Mouse (Mus musculus) layer of hippocampus, adult 2 months (tissue): ENCODE data around the gene Hps3. TPM values are rescaled to one million over a fixed set of nuclear protein-coding genes. Genes with fewer than 3 reads are reported as not detected.
"Not testable (repeated sequence)": the region's sequence is repeated elsewhere in the genome, so short reads cannot be mapped to it uniquely, and the experiment has no call there.

Source experiments
- DNase-seq, 2 experiments: peaks; one replicate each; pipeline ENCODE4 v3.0.0; 2022; ENCODE audit warnings: low spot score in 2 of 2
- H3K27ac ChIP-seq: fragments of 200-600 bp; 2 replicates; pipeline ENCODE4 v1.8.1; 2022
- H3K4me3 ChIP-seq: fragments of 200-600 bp; 2 replicates; pipeline ENCODE4 v1.8.1; 2022; ENCODE audit warnings: mild to moderate bottlenecking
- CTCF ChIP-seq: fragments of 200-600 bp; conservative IDR thresholded peaks from 2 replicates; pipeline ENCODE4 v1.8.1; 2022; ENCODE audit warnings: antibody characterized with exemption, mild to moderate bottlenecking, moderate library complexity
- total RNA-seq, 2 experiments: library from RNA; stranded (reverse); gene quantifications; 2 replicates each; pipeline ENCODE4 v1.2.3; 2021

Gene Hps3
- total RNA-seq, 2 experiments from 2014 or later: 19.0 to 22.3 TPM

- no peak for DNase-seq
- no peak for TF ChIP-seq CTCF
- Histone ChIP-seq H3K27ac (peak within 1 kb of the TSS; percentile 58), H3K4me3 (peak within 1 kb of the TSS; percentile 49)
Observed at GRCm38 (mm10) chr3:19956885-19957284, 78.2 kb downstream of the Hps3 start, which contains the start of gene Cp. TSS of gene Cp (plus strand) at chr3:19957054.

DNA sequence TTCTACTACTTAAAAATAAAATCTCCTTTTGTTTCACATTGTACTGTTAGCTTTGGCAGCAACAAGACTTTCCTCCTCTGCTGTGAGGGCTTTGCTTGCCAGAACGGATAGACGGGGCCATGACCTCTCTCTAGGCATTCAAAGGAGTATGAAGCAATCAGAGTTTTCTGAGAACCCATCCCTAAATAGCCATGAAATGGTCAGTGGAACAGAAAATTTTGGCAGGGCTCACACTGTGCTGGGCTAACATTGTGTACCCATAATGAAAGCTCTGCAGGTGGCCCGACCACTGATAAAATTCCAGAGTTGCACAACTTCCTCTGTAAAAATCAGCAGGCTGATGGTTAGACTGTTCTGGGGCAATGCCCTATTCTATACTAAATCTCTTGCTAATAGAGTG, 81.2 kb downstream of the Hps3 start:
- DNase-seq: no peak
- Histone ChIP-seq H3K4me3 (no peak overlapping the region), H3K27ac (peak overlapping the region; percentile 67; the same call in 1 of the 2 replicates)
- no peak for TF ChIP-seq CTCF

DNA sequence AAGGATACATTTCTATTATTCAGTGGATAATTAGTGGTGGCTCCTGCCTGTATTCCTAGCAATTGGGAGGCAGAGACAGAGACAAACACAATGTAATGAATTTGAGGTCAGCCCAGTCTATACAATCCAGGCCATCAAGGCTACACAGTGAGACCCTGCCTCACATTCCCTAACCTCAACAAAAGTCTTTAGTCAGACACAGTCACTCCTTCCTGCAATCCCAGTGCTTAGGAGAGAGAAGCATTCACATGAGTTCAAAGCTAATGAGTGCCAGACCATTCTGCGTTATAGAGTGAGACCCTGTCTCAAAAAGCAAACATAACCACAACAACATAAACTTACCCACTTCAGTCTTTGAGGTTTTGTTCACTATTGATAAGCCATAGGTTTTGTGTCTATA, 81.7 kb downstream of the Hps3 start:
- no peak overlapping the region for H3K4me3 ChIP-seq
- DNase-seq: no peak
- peak overlapping the region; percentile 67 for H3K27ac ChIP-seq
- no peak for TF ChIP-seq CTCF

DNA sequence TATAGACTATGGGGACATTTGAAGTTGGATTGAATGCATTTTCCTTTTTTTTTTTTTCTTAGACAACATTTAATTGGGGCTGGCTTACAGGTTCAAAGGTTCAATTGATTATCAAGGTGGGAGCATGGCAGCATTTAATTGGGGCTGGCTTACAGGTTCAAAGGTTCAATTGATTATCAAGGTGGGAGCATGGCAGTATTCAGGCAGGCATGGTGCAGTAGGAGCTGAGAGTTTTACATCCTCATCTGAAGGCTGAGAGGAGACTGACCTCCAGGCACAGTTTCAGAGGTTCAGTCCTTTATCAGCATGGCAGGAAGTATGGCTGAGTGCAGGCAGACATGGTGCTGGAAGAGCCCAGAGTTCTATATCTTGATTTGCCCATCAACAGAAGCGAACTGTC, 85.7 kb downstream of the Hps3 start:
- not testable (repeated sequence) for H3K4me3 ChIP-seq, DNase-seq, H3K27ac ChIP-seq

- DNase-seq: no peak
- TF ChIP-seq CTCF: no peak
- H3K27ac ChIP-seq: no peak overlapping the region
Observed at GRCm38 (mm10) chr3:19948552-19948951, 86.6 kb downstream of the Hps3 start.

More at GRCm38 (mm10) chr3:19948552-19948951, 86.6 kb downstream of the Hps3 start:
- no peak overlapping the region for H3K4me3 ChIP-seq

Other genes starting within 250 kb of the Hps3 start
- 10 to 100 TPM in 1 of 2 experiments, 1 to 10 TPM in 1; 7.7 to 10.9 TPM for gene Cp, start 78.3 kb downstream of the Hps3 start, total RNA-seq
- gene Hltf, start 22.5 kb upstream of the Hps3 start, total RNA-seq: 10 to 100 TPM; 22.9 to 26.9 TPM
- 10 to 100 TPM; 39.2 to 44.8 TPM for gene Gyg, start 120.0 kb upstream of the Hps3 start, total RNA-seq
- gene Cpa3, start 206.9 kb upstream of the Hps3 start, total RNA-seq: under 1 TPM; 0.32 to 0.74 TPM
- not detected for gene Cpb1, start 240.4 kb upstream of the Hps3 start, total RNA-seq